Mouse (Mus musculus) embryonic fibroblast, embryonic 13.5 days (primary cell): ENCODE measurements around the gene Tctn3. TPM values are rescaled to one million over a fixed set of nuclear protein-coding genes. Genes with fewer than 3 reads are reported as not detected.

Experiments
- H3K27ac ChIP-seq: 2 replicates; pipeline ENCODE4 v1.5.1; 2012; ENCODE audit warnings: low read length, control low read depth, inconsistent platforms; ENCODE audit not compliant: insufficient read depth
- H3K4me1 ChIP-seq: 2 replicates; pipeline ENCODE4 v1.6.1; 2011; ENCODE audit warnings: low read length; ENCODE audit not compliant: control insufficient read depth, insufficient read depth
- H3K4me3 ChIP-seq: 2 replicates; pipeline ENCODE4 v1.5.1; 2011; ENCODE audit warnings: mild to moderate bottlenecking, control low read depth, low read length; ENCODE audit not compliant: insufficient read depth
- CTCF ChIP-seq: IDR thresholded peaks from 2 replicates; pipeline ENCODE4 v1.5.1; 2011; ENCODE audit warnings: mild to moderate bottlenecking, control low read depth, low read length, moderate library complexity, borderline replicate concordance; ENCODE audit not compliant: insufficient read depth
- POLR2A ChIP-seq: IDR thresholded peaks from 2 replicates; pipeline ENCODE4 v1.6.1; 2011; ENCODE audit warnings: low read depth, mild to moderate bottlenecking, control low read depth, low read length, moderate library complexity
- polyA plus RNA-seq: library from polyadenylated mRNA; stranded (reverse); fragments of >200 nt; gene quantifications from 2 replicates; pipeline ENCODE4 v1.2.4, GENCODE M21; 2011; ENCODE audit warnings: low read depth; ENCODE audit not compliant: missing spikeins, insufficient read length

Tctn3 gene
- polyA plus RNA-seq, 1 experiment: 8.4 TPM

DNA sequence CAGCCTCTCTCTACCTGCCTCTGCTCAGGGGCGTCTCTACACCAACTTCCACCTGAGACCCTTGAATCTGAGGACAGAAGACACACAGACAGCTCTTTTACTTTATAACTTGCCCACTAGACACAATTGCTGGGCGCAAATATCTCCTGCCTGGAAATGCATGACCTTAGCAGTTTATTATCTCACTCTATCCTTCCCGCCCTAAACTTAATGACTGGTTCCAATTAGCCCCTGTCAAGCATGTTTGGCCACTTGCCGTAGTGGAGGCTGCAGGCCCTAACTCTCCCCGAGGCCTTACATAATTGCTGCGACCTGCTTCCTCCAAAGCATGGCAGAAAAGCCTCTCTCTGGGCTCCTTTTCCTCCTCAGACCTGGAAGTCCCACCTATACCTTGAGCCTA lies 34.3 kb upstream of the Tctn3 start:
- Histone ChIP-seq H3K4me1 (0 out of 2 replicates have a peak, but pooled peaks cover 5% of the 10 kb centered on the region), H3K4me3 (no peak overlapping the region), H3K27ac (no peak overlapping the region)
- TF ChIP-seq CTCF (no peak), POLR2A (no peak)

DNA sequence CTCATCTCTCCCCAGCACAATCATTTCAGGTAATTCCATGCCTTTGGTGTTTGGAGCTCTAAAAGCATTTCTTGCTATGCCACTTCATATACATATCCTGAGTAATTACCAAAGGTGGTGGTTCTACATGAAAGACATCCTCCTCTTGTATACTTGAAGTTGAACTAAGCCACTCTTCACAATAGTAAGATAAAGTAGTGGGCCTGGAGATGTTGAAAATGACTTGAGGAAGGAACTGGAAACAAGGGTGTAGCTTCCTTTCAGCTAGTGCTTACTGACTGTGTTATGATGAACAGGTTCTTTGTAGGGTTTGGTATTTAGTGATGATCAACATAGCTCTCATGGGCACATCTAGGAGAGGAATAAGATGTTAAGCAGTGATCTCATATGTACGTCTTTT lies 31.8 kb upstream of the Tctn3 start:
- TF ChIP-seq POLR2A: no peak
- no peak for TF ChIP-seq CTCF
- no peak overlapping the region for H3K27ac ChIP-seq
- H3K4me3 ChIP-seq: no peak overlapping the region
- no peaks in the 10 kb centered on the region for H3K4me1 ChIP-seq

DNA sequence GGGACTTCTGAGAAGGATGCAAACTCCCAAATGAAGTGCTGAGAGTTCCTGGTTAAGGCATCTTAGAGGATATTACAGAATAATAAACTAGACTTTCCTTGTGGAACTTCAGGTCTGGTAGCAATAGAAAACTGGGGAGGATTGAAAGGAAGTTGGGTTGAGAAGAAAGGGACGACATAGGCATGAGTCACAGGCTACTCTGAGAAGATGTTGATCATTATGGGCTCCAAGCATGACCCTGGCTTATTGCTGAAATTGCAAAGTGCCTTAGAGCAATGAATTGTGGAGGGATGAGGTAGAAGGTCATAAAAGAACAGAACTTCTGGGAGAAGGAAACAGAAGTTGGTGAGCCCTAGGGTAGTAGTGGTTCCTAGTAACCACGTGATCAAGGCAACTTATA lies 28.8 kb upstream of the Tctn3 start:
- Histone ChIP-seq H3K4me1 (no peaks in the 10 kb centered on the region), H3K27ac (no peak overlapping the region), H3K4me3 (no peak overlapping the region)
- TF ChIP-seq CTCF (no peak), POLR2A (no peak)

DNA sequence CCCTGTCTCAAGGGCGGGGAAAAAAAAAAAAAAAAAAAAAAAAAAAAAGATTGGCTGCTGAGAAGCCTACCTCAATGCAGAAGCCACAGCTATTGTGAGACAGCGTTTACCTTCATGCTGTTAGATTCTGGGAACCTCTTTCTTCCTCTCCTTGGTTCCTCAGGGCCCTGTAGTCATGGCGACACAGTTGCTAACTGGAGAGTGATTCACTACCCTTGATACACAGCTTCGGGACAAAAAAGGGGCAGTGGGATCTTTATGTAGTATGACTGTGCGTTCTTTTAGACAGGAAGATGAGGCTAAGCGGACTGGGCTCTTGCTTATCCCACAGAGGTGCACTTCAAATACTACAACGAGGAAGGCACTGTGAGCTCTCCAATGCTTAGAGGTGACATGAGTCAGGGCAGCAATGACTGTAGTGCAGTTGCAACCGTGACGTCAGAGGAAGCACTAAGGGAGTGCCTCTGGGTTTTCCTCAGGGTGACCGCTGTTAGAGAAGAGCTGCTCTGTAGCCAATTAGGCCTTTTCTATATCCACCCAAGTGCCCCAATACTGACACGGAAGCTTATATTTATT lies 27.8 kb upstream of the Tctn3 start:
- no peaks in the 10 kb centered on the region for H3K4me1 ChIP-seq
- H3K4me3 ChIP-seq: no peak overlapping the region
- H3K27ac ChIP-seq: no peak overlapping the region
- TF ChIP-seq POLR2A (no peak), CTCF (no peak)

DNA sequence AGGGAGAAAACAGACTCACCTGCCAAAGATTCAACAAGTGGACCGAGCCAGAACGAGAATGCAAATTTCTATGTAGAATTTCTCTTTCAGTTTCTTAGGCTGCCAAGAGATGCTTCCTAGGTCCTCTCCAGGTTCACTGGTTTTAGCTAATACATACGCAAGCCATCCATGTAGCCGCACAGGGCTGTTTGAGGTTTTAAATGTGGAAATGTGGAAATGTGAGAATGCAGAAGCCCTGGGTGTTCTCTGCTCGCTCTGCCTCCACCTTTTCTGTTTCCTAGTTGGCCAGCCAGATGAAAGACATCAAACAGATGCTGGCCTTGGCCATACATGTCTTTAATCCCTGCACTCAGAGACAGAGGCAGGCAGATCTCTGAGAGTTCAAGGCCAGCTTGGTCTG lies 26.5 kb upstream of the Tctn3 start:
- no peaks in the 10 kb centered on the region for H3K4me1 ChIP-seq
- TF ChIP-seq CTCF (no peak), POLR2A (no peak)
- H3K27ac ChIP-seq: no peak overlapping the region
- H3K4me3 ChIP-seq: no peak overlapping the region

DNA sequence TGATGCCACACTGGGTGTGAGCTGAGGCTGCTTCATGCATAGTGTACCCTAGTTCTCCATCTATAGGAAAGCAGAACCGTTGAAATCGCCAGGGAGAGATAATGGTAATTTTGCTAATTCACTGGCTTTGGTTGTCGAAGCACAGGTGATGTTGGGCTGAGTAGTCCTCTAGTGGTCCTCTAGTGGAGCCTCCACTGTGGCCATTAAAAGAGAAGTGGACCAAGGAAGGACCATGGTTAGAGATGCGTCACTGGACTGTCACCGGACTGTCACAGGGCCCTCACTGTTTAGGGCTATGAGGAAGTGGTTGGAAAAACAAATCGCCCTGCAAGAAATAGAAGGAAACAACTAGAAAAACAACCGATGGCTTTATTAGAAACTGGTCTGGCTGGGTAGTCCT lies 25.6 kb upstream of the Tctn3 start:
- Histone ChIP-seq H3K4me3 (no peak overlapping the region), H3K4me1 (no peaks in the 10 kb centered on the region), H3K27ac (no peak overlapping the region)
- TF ChIP-seq POLR2A (no peak), CTCF (no peak)

DNA sequence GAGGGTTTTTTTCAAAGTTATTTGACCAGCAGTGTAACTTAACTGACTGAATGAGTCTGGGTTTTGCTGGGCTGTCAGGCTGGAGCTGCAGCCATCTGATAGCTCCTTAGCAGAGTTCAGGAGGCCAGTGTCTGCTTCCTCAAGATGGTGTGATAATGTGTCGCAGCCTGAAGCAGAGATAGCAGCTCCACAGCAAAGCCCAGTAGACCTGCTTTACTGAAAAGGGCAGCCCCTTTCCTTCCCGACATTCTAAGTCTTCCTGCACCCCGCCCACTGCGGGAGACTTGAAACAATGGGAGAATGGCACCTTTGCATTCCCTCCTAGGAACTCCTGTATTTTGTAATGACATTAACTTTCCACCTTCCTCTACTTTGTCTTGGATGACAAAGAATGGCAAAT lies 25.1 kb upstream of the Tctn3 start:
- Histone ChIP-seq H3K4me3 (no peak overlapping the region), H3K27ac (no peak overlapping the region), H3K4me1 (no peaks in the 10 kb centered on the region)
- TF ChIP-seq CTCF: no peak
- TF ChIP-seq POLR2A: no peak

DNA sequence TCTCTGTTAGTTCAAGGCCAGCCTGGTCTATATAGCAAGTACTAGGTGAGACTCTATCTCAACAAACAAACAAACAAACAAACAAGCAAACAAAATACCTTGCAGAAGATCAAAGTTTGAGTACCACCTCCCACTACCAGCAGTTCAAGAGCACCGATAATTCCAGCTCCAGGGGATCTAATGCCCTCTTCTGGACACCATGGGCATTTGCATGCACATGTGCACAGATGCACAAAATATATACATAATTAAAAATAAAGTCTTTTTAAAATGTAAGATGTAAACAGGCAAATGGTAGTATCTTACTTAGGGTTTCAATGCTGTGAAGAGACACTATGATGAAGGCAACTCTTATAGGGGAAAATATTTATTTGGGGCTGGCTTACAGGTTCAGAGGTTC lies 21.1 kb upstream of the Tctn3 start:
- 0 out of 2 replicates have a peak, but pooled peaks cover 2% of the 10 kb centered on the region for H3K4me1 ChIP-seq
- no peak overlapping the region for H3K27ac ChIP-seq
- no peak overlapping the region for H3K4me3 ChIP-seq
- TF ChIP-seq POLR2A (no peak), CTCF (no peak)

DNA sequence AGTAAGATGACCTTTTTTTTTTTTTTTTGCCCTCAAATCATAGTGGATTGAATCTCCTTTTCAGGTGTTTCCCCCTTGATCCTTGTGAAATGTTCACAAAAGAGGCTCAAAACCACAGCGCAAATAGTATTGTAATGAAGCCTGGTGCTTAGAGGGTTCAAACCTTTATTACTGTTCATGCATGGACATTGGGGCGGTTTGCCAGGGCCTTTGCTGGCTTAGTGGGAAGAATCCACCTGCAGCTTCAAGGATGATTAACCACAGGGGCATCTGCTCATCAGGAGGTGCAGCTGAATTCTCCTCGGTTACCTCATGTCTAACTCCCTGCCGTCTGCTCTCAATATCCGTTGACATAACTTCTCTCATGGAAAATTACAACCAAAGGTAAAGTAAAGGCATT lies 20.6 kb upstream of the Tctn3 start:
- Histone ChIP-seq H3K27ac (no peak overlapping the region), H3K4me1 (0 out of 2 replicates have a peak, but pooled peaks cover 2% of the 10 kb centered on the region), H3K4me3 (no peak overlapping the region)
- TF ChIP-seq CTCF: no peak
- TF ChIP-seq POLR2A: no peak

DNA sequence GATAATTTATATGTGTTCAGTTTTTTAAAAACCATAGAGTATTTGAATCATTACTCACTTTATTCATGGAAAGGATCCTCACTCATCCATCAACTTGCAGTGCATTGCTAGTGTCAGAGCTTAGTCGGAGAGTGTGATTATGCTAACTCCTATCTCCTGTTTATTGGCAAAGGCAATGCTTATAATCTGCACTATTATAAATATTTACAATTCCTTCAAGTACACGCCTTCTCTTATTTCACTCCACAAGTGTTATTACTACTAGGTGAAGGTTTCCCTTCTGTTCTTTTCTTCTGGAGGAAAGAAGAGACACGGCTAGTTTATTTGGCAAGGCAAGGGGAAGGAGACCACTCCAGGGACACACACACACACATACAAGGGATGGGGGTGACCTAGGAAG lies 20.2 kb upstream of the Tctn3 start:
- TF ChIP-seq CTCF (no peak), POLR2A (no peak)
- Histone ChIP-seq H3K4me3 (no peak overlapping the region), H3K4me1 (0 out of 2 replicates have a peak, but pooled peaks cover 2% of the 10 kb centered on the region), H3K27ac (no peak overlapping the region)

DNA sequence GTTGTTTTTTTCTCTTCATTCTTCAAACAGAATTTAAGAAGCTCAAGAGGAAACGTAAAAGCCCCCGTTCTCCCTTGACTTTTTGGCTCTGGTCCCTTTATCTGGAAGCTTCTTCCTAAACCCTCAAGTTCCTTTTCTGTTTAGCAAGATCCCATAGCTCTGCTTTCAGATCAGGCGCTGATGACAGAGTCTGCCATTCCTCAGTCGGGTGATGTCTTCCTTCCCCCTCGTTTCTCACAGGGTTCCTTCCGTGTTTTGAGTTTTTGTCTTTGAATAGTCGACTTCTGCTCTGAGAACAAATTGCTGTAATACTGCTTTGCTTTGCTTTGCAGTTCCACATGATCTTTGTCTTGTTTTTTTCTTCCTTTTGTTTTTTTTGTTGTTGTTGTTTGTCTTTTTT lies 18.6 kb upstream of the Tctn3 start:
- H3K27ac ChIP-seq: no peak overlapping the region
- peaks cover 7% of the 10 kb centered on the region for H3K4me1 ChIP-seq
- H3K4me3 ChIP-seq: no peak overlapping the region
- TF ChIP-seq CTCF (no peak), POLR2A (no peak)
